Mouse (Mus musculus) fibroblast of lung, adult 2 months (primary cell): ENCODE measurements at regions not wholly inside any gene's neighbourhood (a gene's known extent, or its start where the extent isn't known, plus 50 kb on each side); places are given as distances from the start of the nearest gene placed in this dataset.
A peak's percentile ranks its signal among the peaks of the same experiment; 100 is the strongest.

Experiments
- DNase-seq: peaks from one replicate; pipeline ENCODE4 v3.0.0-alpha.2; 2011; ENCODE audit warnings: low read depth

GRCm38 (mm10) chr9:80688481-80689086, 223.3 kb upstream of the Impg1 start:
- DNase-seq = peak; percentile 74

- no peak for DNase-seq
These were observed 217.9 kb upstream of the Impg1 start for GRCm38 (mm10) chr9:80683030-80683692.

- DNase-seq = no peak
These were observed 216.4 kb upstream of the Impg1 start for GRCm38 (mm10) chr9:80681709-80682108.

- no peak for DNase-seq
These were observed 206.2 kb upstream of the Impg1 start for GRCm38 (mm10) chr9:80671483-80671882.

GRCm38 (mm10) chr9:80668575-80669248, 203.4 kb upstream of the Impg1 start:
- no peak for DNase-seq

GRCm38 (mm10) chr9:80658755-80659154, 193.5 kb upstream of the Impg1 start:
- no peak for DNase-seq

GRCm38 (mm10) chr9:80615114-80615513, 149.8 kb upstream of the Impg1 start:
- DNase-seq = no peak

- DNase-seq = no peak
These were observed 134.7 kb upstream of the Impg1 start for GRCm38 (mm10) chr9:80600019-80600418.

- no peak for DNase-seq
These were observed 100.2 kb upstream of the Impg1 start for GRCm38 (mm10) chr9:80565388-80566024.

GRCm38 (mm10) chr9:80563655-80564054, 98.4 kb upstream of the Impg1 start:
- no peak for DNase-seq

GRCm38 (mm10) chr9:80555531-80556067, 90.3 kb upstream of the Impg1 start:
- DNase-seq = no peak
